Mouse (Mus musculus) macrophage (primary cell): ENCODE measurements around the gene Rab43. TPM values are rescaled to one million over a fixed set of nuclear protein-coding genes. Genes with fewer than 3 reads are reported as not detected.

ENCODE experiments used
- H3K27ac ChIP-seq: fragments of 350-480 bp; formaldehyde crosslinking; 2 replicates; pipeline ENCODE4 v1.9.0; 2021
- H3K36me3 ChIP-seq: fragments of 350-480 bp; formaldehyde crosslinking; 2 replicates; pipeline ENCODE4 v1.9.0; 2021; ENCODE audit errors: inconsistent target
- H3K4me3 ChIP-seq: fragments of 350-480 bp; formaldehyde crosslinking; 2 replicates; pipeline ENCODE4 v1.9.0; 2021; ENCODE audit errors: inconsistent target
- H3K79me2 ChIP-seq: fragments of 350-480 bp; formaldehyde crosslinking; 2 replicates; pipeline ENCODE4 v1.9.0; 2021; ENCODE audit errors: inconsistent target
- WGBS: methylation state at CpG from one replicate; pipeline ENCODE4 v1.1.7; 2026; ENCODE audit warnings: inconsistent platforms; ENCODE audit not compliant: missing documents; 5-methylcytosine and 5-hydroxymethylcytosine counted together
- polyA plus RNA-seq: library from polyadenylated mRNA; stranded (reverse); fragments of 250-400 nt; gene quantifications from 3 replicates; pipeline ENCODE4 v1.2.4, GENCODE M21; 2018; ENCODE audit warnings: inconsistent platforms
- total RNA-seq, 78 experiments: library from RNA; depleted of rRNA; stranded (reverse); fragments of 250-400 nt; gene quantifications; 1 replicate in 9 of 78; 2 replicates in 24 of 78; 3 replicates in 43 of 78; 4 replicates in 2 of 78; pipeline ENCODE4 v1.2.4; 2018; ENCODE audit warnings: inconsistent platforms in 56 of 78

Gene Rab43
- total RNA-seq (2018; cell fraction: chromatin; rRNA removed): 100 to 1,000 TPM in 12 of 26 experiments, 10 to 100 TPM in 14; 32.6 to 201 (median 97.9) TPM
- total RNA-seq (2018; cell fraction: cytosol; rRNA removed): 100 to 1,000 TPM in 2 of 26 experiments, 10 to 100 TPM in 24; 38.0 to 112 (median 61.4) TPM
- total RNA-seq (2018; cell fraction: nucleus; rRNA removed): 100 to 1,000 TPM in 10 of 26 experiments, 10 to 100 TPM in 16; 47.8 to 152 (median 90.5) TPM
- 25.3 to 51.3 TPM (median 35.5 TPM) in 3 replicates for polyA plus RNA-seq

DNA sequence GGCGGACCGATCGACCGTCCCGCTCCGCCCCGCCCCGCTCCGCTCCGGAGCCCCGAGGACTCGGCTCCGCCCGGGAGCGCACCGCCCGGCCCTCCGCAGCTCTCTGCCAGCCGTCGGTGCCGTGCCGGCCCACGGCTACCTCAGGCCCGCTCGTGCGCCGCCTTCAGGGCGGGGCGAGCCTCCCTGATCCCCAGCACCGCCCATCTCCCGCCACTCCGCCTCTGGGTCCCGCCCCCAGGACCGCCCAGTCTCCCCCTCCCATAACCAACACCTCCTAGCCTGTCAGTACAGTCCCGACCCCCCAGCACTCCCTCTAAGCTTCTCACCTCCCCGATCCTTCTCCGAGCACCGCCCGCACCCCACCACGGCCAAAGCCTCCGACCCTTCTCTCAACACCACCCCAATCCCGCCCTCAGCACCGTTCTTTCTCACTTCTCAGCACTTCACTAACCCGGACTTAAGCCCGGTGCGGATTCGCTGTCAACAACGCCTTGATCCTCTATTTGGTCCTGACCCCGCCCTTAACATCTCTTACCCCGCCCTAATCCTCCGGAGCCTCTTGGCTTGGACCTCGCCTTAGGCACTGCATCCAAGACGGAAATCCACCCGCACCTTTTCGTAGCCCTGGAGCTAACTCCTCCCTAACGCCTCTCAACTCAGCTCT, at the start of gene Rab43:
TSS of gene Rab43 (minus strand) at position 490 of the 664 bp plus-strand sequence.
- Histone ChIP-seq H3K4me3 (peak within 1 kb of the TSS; percentile 53), H3K36me3 (0 out of 2 replicates have a peak, but pooled peaks cover 4% of the 10 kb centered on the region), H3K27ac (peak within 1 kb of the TSS; percentile 61), H3K79me2 (peaks cover 40% of the 10 kb centered on the region)
- under 1% methylated on average over 56 of the region's 56 CpGs for WGBS

DNA sequence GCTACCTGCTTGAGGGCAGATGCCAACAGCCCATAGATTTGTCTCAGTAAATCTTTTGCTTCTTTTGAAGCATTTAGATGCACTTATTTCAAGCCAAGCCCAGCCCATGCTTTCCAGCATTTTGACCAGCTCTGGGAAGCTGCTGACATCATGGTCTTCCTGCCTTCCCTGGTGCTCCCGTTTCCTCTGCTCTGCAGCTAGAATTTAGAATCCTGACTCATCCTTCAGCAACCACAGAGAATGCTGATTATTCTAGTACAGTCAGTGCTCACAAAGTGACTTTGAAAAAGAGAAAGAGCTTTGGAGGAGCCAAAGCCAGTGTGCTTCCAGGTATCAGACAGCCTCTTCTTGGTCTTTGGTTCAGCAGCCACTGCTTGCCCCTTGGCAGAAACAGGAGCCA, 45.1 kb upstream of the Rab43 start:
- WGBS: 21% methylated on average over 1 of the region's 1 CpGs
- Histone ChIP-seq H3K4me3 (no peak overlapping the region), H3K79me2 (no peaks in the 10 kb centered on the region), H3K36me3 (no peaks in the 10 kb centered on the region), H3K27ac (no peak overlapping the region)

DNA sequence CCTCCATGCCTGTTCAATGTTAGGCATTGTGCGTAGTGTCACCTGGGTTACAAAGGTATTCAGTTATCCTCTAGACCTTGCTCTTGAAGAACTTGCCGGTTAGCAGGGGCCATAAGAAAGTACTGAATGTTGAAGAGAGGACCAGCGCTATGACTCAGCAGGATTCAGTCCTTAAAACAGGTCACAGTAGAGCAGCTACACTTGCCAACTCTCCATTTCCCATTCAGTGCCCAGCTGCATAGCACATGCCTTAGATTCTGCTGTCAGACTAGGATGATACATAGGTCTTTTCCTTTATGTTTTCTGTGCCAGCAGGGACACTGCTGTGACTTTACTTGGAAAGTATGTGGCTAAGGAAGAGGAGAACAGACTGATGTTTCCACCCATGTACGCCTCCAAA, 41.5 kb upstream of the Rab43 start:
- WGBS: 79% methylated on average over 4 of the region's 4 CpGs
- H3K79me2 ChIP-seq: peaks cover 19% of the 10 kb centered on the region
- no peak overlapping the region for H3K4me3 ChIP-seq
- no peak overlapping the region for H3K27ac ChIP-seq
- no peaks in the 10 kb centered on the region for H3K36me3 ChIP-seq

DNA sequence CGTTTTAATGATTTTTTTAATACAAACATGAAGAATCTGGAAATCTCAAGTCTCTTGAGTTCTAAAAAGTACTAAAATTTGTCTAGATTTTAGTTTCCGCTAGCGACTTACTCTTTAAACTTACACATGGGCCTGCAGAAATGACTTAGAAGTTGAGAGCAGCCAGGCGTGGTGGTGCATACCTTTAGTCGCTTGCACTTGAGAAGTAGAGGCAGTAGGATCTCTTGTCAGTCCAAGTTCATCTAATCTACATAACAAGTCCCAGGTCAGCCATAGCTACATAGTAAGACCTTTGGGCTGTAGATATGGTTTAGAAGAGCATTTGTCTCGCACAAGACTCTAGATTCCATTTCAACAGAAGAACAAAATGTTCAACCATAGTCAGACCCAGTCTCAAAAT, 39.9 kb upstream of the Rab43 start:
- 97% methylated on average over 6 of the region's 6 CpGs for WGBS
- Histone ChIP-seq H3K79me2 (peaks cover 34% of the 10 kb centered on the region), H3K36me3 (no peaks in the 10 kb centered on the region), H3K4me3 (no peak overlapping the region; the same call in 1 of the 2 replicates), H3K27ac (no peak overlapping the region)

DNA sequence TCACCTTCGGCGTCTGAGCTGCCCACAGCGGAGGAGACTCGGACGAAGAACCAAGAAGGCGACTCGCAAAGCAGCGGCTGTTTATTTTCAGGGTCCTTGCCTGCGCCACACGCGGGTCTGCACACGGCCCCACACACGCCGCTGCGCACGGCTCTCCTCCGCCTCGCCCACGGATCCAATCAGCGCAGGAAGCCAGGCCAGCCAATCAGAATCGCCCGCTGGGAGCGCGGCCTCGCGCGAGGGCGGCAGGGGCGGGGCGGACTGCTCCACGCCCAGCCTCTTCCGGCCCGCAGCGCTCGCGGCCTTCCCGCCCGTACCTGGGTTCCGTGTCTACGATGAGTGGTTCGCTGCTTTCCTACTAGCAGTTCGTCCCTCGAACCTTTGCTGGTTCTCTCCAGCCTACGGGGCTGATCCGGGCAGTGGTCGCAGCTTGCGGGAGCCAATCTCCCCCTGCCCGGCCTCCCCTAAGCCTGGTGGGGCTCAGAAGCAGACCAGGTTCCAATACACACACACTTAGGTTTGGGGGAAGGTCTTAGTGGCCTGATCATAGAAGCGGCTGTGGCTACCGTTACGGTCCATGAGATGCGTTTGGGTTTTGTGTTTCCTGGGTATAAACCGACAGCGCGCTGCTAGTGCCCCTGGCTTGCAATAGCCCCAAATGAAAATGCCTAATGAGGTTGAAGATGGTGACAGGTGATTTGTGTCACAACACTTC, 39.1 kb upstream of the Rab43 start, which contains the start of gene Cnbp:
TSS of gene Cnbp (minus strand) at position 207 of the 715 bp plus-strand sequence.
- WGBS: under 1% methylated on average over 52 of the region's 55 CpGs
- Histone ChIP-seq H3K36me3 (no peaks in the 10 kb centered on the region), H3K27ac (peak within 1 kb of the TSS; percentile 84), H3K4me3 (peak within 1 kb of the TSS; percentile 84), H3K79me2 (peaks cover 42% of the 10 kb centered on the region)

DNA sequence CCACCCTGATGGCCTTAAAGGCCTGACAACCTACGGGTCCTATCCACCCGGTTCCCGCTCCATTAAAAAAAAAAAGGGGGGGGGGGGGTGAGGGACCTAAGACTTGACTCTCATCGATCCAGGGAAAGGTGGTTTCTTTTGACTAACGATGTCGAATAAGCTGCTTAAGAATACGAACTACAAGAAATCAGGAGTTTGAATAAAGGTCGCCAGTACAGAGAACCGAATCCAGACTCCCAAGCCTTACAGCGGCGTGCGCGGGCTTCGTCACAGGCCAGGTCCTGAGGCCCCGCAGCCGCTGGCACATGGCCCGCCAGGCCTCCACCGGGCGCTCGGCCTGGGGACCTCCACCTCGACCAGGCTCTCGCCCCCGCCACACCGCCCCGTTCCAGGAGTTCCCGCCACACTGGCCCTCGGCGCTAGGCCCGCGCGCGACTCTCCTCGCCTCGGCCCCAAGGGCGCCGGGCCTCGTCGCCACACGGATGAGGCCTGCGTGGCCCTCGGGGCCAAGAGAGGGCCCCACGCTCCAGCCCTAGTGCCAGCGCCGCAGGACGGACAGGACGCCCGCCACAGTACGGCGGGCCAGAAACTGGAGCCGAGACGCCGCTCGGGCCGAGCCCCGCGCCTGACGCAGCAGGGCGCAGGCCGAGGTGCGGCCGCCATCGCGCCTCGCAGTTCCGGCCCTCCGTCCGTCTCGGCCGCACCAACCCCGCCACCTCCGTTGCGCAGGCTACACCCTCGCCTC, 38.4 kb upstream of the Rab43 start:
- peaks cover 50% of the 10 kb centered on the region for H3K79me2 ChIP-seq
- H3K4me3 ChIP-seq: peak overlapping the region; percentile 84
- 0% methylated on average over 69 of the region's 73 CpGs for WGBS
- peaks cover 3% of the 10 kb centered on the region for H3K36me3 ChIP-seq
- peak overlapping the region; percentile 67 for H3K27ac ChIP-seq

DNA sequence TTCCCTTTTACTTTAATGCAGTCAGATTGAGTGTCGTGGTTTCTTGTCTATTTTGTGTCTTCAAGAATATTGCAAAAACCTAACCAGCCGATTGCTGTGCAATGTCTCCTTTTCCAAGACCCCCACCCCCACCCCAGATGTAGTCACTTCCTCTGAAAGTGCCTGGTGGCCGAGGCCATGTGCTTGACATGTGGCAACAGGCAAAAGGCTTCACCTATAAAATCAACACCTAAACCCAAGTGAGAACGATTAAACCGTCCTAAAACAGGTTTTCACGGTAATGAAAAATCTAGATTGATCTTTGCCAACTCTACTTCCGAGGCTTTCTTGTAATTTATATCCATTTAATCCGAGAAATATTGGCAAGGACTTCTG, 37.8 kb upstream of the Rab43 start:
- Histone ChIP-seq H3K4me3 (peak overlapping the region; percentile 56), H3K79me2 (peaks cover 55% of the 10 kb centered on the region), H3K27ac (peak overlapping the region; percentile 67), H3K36me3 (peaks cover 8% of the 10 kb centered on the region)
- 0% methylated on average over 8 of the region's 8 CpGs for WGBS

DNA sequence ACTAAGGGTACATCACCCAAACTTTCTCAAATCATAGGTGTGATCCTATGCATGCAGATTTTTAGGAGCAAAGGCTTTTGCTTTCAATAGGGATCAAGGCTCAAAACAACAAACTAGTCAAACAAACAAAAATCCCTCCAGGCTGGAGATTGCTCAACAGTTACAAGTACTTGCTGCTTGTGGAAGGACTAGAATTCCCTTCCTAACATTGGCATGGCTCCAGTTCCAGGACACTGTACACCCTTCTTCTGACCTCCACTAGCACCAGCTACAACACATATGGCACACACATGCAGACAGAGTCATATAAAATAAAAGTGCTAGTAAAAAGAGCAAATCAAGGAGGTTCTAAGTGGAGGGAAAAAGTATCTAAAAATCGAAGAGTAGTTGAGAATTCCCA, 34.8 kb upstream of the Rab43 start:
- Histone ChIP-seq H3K36me3 (peaks cover 28% of the 10 kb centered on the region), H3K4me3 (no peak overlapping the region), H3K27ac (no peak overlapping the region), H3K79me2 (peaks cover 64% of the 10 kb centered on the region)
- 57% methylated on average over 1 of the region's 1 CpGs for WGBS

DNA sequence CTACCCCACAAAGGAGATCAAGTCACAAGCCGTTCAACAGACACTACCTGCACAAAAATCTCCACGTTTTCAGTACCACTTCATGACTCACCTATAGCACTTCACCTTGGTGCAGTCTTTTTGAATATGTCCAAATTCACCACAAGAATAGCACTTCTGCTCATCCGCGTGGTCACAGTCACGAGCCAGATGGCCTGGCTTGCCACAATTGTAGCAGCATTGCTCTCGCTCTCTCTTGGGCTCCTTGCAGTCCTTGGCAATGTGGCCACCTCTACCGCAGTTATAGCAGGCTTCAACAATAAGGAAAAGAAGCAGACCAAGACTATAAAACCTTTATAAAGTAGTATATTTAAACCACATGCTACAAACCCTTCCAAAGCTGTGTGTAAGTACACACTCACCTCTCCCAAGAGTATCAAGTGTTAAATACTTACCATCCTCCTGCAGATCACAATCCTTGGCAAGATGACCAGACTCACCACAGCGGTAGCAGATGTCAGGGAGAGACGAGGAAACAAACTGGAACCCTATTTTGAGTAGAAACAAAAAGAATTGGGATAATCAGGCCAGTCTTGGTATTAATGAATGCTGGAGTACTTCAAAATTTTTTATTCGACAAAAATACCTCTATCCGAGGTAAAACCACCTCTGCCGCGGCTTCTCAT, 33.2 kb upstream of the Rab43 start:
- WGBS: 92% methylated on average over 13 of the region's 13 CpGs
- peaks cover 63% of the 10 kb centered on the region for H3K79me2 ChIP-seq
- peaks cover 28% of the 10 kb centered on the region for H3K36me3 ChIP-seq
- no peak overlapping the region for H3K27ac ChIP-seq
- H3K4me3 ChIP-seq: no peak overlapping the region

DNA sequence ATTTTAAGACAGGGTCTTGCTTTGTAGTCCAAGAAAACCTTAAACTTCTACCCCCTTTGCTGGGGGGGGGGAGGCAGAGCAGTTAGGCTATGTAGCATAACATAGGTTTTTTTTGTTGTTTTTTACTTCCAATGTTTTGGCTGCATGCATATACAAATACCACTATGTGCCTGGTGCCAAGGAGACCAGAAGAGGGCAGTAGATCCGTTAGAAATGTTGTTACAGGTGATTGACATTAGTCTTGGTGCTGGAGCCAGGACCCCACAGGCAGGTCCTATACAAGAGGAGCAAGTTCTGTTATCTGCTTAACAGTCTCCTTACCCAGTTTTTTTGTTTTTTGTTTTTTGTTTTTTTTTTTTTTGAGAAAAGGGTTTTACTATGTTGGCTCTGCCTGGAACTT, 30.3 kb upstream of the Rab43 start:
- H3K27ac ChIP-seq: no peak overlapping the region

DNA sequence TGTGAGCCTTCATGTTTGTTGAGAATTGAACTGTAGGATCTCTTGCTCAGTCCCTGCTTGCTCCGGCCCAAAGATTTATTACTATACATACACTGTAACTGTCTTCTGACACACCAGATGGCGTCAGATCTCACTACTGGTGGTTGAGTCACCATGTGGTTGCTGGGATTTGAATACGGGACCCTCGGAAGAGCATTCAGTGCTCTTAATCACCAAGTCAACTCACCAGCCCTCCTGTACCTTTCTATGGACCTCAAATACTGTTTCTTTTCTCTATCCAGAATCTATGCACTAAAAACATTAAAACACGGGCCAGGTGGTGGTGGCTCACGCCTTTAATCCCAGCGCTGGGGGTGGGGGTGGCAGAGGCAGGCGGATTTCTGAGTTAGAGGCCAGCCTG, 29.7 kb upstream of the Rab43 start:
- H3K79me2 ChIP-seq: peaks cover 41% of the 10 kb centered on the region
- H3K27ac ChIP-seq: no peak overlapping the region
- WGBS: 86% methylated on average over 8 of the region's 8 CpGs
- H3K4me3 ChIP-seq: no peak overlapping the region
- peaks cover 28% of the 10 kb centered on the region for H3K36me3 ChIP-seq

More for the DNA sequence above, 30.3 kb upstream of the Rab43 start:
- H3K4me3 ChIP-seq: no peak overlapping the region
- 38% methylated on average over 1 of the region's 1 CpGs for WGBS
- H3K79me2 ChIP-seq: peaks cover 41% of the 10 kb centered on the region
- peaks cover 28% of the 10 kb centered on the region for H3K36me3 ChIP-seq

DNA sequence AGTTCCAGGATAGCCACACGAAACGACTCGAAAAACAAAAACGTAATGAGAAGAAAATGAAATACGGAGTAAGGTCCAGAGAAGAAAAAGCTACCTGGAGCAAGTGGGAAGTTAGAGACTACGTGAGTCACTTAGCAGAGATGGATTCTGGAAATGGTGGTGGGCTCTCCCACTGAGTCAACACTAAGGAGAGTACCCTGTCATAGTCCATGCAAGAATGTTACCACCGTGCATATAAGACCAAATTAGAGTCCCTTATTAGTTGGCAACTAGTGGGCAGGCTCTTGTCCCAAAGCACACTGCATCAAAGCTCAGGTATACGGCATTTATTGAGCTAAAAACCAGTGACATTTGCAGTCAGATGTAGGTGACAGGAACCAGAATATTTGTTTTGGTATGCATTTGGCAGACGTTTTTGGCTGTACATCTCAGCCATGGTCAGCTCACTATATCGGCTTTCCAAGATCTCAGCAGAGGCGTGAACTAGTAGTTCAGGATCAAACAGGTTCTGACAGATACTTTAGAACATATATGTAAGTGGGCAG, 27.9 kb upstream of the Rab43 start:
- Histone ChIP-seq H3K36me3 (peaks cover 22% of the 10 kb centered on the region), H3K79me2 (peaks cover 33% of the 10 kb centered on the region), H3K4me3 (no peak overlapping the region), H3K27ac (no peak overlapping the region)
- WGBS: 70% methylated on average over 11 of the region's 11 CpGs

DNA sequence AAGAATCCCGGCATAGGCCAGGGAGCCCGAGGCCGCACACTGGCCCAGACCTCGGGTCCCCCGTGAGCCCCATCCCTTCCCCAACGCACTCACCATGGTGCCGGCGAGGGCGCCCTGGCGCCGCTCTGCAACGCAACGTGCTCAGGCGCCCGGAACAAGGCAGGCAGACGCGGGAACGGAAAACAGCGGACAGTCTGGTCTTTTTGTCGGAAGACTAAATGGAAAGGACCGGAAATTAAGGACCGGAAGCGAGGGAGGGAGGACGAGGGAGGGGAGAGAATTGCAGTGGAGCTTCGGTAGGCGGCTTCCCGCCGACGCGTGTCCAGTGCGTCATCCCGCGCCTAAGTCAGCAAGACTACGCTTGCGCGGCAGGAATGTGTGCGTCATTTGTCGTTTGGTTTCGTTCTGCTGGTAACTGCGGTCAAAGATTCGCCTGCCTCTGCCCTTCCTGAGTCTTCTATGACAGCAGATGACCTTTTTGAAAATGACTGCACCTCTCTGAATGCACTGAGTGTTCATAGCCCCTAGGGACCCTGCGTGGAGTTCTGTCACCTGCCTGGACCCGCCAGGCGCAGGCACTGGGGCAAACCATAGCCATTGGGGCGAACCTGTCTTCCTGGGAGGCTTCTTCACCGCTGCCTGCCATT, 26.7 kb upstream of the Rab43 start, which contains the start of gene Isy1:
TSS of gene Isy1 (minus strand) at position 248 of the 647 bp plus-strand sequence.
- peaks cover 22% of the 10 kb centered on the region for H3K36me3 ChIP-seq
- H3K4me3 ChIP-seq: peak within 1 kb of the TSS; percentile 81
- WGBS: under 1% methylated on average over 46 of the region's 46 CpGs
- peak within 1 kb of the TSS; percentile 86 for H3K27ac ChIP-seq
- H3K79me2 ChIP-seq: peaks cover 23% of the 10 kb centered on the region
